Mouse (Mus musculus) olfactory bulb, adult 2 months (tissue): ENCODE measurements around the gene Ttc28.

Experiments
- CTCF ChIP-seq: fragments of 200-500 bp; IDR thresholded peaks from 2 replicates; pipeline ENCODE4 v1.5.1; 2012; ENCODE audit warnings: low read depth, mild to moderate bottlenecking, low read length, moderate library complexity; ENCODE audit not compliant: insufficient read depth
- POLR2A ChIP-seq: fragments of 200-500 bp; IDR thresholded peaks from 2 replicates; pipeline ENCODE4 v1.6.1; 2012; ENCODE audit warnings: mild to moderate bottlenecking, low read depth, low read length, moderate library complexity; ENCODE audit not compliant: insufficient read depth

DNA sequence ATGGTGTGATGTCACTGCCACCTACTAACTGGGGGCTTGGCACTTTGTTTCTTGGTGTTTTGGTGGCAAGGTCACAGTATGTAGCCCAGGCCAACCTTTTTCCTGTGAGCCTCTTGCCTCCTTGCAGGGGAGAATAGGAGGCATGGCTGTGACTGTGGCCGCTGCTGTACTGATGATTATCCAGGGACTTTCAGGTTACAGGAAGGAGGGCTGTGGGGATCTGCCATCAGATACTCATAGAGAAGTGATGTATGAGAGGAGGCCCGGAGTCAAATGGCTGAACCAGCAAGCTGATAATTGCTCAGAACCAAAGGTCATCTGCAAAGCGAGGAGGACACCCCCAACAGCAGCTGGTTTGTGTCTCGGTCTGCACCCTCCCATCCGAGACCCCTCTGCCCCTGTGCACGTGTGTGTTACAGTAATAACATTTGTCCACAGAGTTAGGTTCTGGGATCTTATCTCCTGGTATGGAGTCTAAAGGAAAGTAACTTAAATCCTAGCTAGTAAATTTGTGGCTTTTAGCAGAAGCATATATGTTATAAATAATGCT lies 221.9 kb downstream of the Ttc28 start:
- TF ChIP-seq POLR2A, result no peak
- no peak for TF ChIP-seq CTCF
